Mouse (Mus musculus) megakaryocyte progenitor cell, adult 5-6 weeks (primary cell): ENCODE results near the gene Tmem256. TPM values are rescaled to one million over a fixed set of nuclear protein-coding genes. Genes with fewer than 3 reads are reported as not detected.

Experiments used
- ATAC-seq: replicated peaks from 2 replicates; pipeline ENCODE4 v1.8.0; 2016; ENCODE audit warnings: mild to moderate bottlenecking, moderate TSS enrichment, inconsistent platforms; ENCODE audit not compliant: poor library complexity
- total RNA-seq, 2 experiments: library from RNA; stranded (forward) in 1 of 2; stranded (reverse) in 1 of 2; fragments of 157-497, 149-512 nt in 1 of 2; fragments of 200-1000 nt in 1 of 2; gene quantifications; 2 replicates each; pipeline versions ENCODE4 v1.2.3 to v1.2.4; 2015 to 2017

Gene Tmem256
- total RNA-seq (2015), result 240 and 307 TPM in 2 replicates
- 174 and 238 TPM in 2 replicates for total RNA-seq (2017)

GRCm38 (mm10) chr11:69837952-69838713 is at the start of gene Tmem256:
Gene Tmem256, plus strand, starts transcription at chr11:69838514.
- ATAC-seq, result peak; percentile 76

GRCm38 (mm10) chr11:69789431-69789830 is 48.9 kb upstream of the Tmem256 start:
- ATAC-seq, result no peak

DNA sequence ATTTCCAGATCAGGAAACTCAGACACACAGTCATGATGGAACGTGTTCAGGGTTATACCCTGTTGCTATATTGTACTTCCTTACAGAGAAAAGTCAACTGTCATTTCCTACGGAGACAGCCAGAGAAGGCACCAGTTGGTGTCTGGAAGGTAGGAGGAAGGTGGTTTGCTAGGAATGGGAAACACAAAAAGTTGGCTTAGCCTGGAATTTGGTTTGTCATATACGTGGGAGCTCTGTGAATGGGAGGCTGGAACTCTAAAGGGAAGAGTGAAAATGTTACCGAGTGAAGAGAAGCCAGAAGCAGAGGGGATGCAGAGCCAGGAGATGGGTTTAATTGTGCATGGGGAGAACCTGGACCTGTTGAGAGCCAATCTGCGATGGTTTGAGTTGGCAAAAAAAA is 46.9 kb upstream of the Tmem256 start:
- no peak for ATAC-seq

DNA sequence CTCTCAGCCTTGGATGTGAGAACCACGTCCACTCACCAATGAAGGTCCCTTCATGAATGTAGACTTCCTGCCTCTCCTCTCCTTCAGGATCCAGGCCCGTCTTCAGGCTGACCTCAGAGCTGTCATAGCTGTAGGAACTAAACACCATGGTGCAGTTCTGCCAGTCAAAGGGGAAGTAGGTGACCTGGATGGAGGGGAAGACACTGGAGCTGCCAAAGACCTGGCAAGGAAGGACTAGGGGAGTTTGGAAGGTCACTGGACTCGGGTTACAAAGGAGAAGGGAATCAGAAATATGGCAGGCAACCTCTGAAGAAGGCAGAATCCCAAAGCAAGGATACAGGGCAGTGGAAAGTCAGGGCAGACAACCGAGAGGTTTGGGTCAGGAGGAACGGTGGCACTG is 44.9 kb upstream of the Tmem256 start:
- no peak for ATAC-seq

GRCm38 (mm10) chr11:69795168-69795982 is 42.9 kb upstream of the Tmem256 start, which contains the start of gene Chrnb1:
Gene Chrnb1, minus strand, starts transcription at chr11:69795943.
- peak; percentile 97 for ATAC-seq

- no peak for ATAC-seq
Measured at GRCm38 (mm10) chr11:69795983-69796435, 42.3 kb upstream of the Tmem256 start.

- no peak for ATAC-seq
Measured at GRCm38 (mm10) chr11:69797924-69798323, 40.4 kb upstream of the Tmem256 start.

DNA sequence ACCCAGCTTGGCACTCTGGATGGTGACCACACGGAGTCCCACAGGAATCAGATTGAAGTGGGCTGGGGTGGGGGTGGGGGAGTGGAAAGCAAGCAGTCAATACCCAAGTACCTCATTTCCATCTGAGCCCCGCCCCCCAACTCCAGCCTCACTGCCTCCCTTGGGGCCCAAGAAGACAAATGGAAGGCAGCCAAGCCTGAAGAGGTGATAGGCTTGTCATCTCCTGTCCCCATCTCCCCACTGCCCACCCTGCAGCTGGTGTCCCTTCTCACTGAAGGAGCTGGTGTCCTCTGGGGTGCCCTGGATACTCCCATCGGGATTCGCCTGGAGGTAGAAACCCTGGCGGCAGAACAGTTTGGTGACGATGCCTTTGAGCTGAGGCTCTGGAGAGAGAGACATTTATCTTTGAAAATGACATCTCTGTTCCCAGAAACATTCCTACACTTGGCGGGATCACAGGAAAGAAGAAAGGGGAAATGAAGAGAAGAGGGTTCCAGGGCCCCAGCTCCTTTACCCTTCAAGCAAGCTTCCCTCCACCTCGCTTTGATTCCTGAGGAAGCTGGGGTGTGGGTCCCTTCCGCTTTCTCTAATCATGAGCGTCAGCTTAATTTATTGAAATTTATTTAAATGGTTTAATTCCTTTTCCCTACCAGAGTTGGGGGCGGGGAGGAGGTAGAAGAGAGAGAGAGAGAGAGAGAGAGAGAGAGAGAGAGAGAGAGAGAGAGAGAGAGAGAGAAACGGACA is 38.7 kb upstream of the Tmem256 start:
- ATAC-seq, result no peak

GRCm38 (mm10) chr11:69800138-69800391 is 38.2 kb upstream of the Tmem256 start:
- ATAC-seq, result no peak

DNA sequence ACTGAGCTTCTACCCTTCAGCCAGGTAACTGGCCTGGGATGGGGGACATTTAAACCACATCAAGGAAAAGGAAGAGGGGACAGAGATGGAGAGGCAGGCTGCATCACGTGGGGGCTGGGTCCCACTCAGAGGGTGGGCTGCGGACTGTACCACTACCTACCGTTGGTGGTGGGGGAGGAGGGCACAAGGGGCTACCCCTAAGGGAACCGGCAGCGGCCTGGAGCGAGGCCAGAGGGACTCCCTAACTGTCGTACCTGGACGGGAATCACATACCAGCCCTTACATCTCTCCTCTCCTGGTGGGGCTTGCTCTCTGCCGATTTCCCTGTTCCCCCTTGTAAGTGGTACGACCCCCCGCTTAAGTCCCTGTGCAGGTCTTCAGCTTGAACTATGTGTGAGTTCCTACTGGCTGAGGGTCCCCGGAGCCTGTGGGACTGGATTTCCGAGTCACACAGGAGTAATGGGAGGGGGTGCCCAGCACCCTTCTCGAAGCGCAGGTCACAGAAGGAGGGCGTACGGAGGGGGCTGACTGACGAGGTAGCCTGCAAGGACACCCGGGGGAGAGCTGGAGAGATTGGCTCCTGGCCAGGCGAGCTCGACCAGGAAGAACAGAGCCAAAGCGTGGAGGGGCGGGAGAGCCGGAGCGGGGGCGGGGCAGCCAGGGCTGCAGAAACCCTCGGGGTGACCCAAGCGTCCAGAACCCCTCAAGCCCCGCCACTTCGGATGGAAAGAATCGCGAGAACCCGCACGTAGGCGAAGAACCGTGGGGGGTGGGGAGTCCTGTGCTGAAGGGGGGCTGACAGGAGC is 37.7 kb upstream of the Tmem256 start:
- no peak for ATAC-seq

GRCm38 (mm10) chr11:69801379-69801977 is 36.8 kb upstream of the Tmem256 start, which contains the start of gene Fgf11:
Gene Fgf11, minus strand, starts transcription at chr11:69801857.
- ATAC-seq, result no peak

GRCm38 (mm10) chr11:69802648-69803105 is 35.6 kb upstream of the Tmem256 start:
- peak; percentile 56 for ATAC-seq

DNA sequence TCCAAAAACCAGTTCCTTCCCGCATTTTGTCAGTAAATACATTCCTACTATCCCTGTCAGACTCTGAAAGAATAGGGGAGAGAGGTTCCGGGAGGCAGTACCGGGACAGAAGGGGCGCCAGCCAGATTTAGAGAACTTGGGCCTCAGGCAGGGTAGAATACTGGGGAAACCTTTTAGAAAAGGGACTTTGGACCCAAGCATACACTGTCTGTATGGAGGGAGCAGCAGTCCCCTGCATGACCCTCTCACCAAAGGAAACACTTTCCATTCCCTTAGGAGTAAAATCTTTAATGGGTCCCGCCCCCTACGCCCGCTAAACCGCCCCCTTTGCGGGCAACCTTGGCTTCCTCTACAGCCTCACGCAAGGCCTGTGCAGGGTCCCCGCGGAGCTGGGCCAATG is 35.0 kb upstream of the Tmem256 start:
- no peak for ATAC-seq

DNA sequence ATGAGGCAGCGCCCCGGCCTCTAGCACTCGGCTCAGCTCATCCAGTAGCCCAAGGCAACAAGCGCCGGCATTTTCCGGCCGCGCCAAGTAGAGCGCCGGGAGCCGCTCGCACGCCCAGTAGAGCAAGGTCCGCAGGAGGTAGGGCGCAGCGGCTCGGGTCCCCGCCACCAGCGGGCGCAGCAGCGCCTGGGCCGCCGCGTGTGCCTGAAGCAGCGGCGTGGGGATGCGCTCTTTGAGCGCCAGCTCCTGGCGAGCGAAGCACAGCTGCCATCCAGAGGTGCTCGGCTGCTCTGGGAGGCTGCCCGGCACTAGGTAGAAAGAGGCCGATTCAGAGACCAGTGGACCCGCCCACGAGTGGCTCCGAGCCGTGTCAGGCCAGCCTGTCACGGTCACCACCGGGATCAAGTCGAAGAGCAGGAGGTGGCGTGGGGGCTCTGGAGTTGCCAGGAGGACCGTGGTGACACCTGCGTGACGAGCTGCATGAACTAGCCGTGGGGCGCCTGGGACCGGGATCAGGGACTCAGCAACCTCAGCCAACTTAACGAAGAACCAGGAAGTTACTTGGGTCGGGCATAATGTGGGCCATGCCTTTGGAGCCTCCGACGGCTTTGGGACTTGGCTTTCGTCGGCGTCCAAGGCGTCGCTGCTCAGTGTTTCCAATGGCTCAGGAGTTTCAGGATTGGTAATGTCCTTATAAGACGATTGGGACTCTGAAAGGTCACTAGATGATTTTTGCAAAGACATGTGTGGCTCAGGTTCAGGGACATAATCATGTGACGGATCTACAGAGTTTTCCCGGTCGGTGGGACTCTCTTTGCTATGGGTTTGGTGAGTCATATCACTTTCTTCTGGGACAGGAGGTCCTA is 34.3 kb upstream of the Tmem256 start:
- ATAC-seq, result peak; percentile 79

DNA sequence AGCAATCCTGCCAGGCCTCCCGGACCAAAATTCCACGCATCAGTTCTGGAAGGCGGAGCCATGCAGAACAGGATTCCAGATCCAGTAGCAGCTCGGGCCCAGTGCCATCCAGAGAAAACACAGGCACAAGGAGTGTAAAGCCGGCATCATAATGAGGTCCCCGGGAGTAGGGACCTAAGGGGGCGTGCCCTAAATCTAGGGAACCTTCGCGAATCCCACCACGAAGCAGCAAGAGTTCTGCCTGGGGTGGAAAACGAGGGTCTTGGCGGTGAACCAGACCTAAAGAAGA is 33.7 kb upstream of the Tmem256 start:
- ATAC-seq, result no peak

DNA sequence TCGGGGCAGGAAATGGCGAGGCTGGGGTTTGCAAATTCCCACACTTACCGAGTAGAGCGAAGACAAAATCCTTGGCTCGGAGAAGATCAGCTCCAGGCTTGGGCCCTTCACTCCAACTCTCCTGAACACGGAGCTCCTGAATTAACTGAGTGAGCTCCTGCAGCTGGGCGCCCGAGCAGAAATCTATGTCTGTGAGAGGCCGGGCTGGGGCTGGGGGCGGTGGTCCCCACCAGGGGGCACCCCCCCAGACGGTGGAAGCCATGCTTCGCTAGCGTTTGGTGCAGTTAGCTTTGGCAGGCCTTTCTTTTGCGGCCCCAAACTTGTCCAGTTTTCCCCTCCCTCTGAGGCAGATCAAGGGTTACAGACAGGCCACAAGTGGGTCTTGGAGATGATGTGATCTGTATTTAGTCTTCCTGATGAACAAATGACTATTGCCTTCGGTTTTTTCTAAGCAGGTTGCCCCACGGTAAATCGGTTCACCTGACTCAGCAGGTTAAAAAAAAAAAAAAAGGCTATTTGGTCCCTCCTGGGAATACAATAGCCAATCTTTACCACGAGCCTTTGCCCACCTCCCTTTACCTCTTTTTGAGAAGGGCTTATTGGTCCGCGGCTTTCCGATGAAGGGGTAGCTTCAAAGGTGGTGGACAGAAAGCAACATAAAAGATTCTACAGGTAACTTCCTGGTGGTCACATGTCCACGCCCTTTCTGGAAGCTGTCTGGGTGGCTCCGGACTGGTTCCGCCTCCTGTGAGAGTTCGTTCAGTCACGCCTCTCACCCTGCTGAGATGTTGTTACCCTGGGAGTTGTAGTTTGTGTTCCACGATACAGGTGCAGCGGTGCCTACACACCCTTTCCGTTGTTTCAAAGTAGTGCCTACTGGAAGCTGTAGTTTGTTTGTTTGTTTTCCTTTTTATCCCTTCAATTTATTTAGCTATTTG is 33.1 kb upstream of the Tmem256 start, which contains the start of gene Tmem102:
Gene Tmem102 (minus strand): TSS at position 653 of the 938 bp plus-strand sequence.
- ATAC-seq, result no peak

- no peak for ATAC-seq
Measured at GRCm38 (mm10) chr11:69806378-69806777, 31.9 kb upstream of the Tmem256 start.

DNA sequence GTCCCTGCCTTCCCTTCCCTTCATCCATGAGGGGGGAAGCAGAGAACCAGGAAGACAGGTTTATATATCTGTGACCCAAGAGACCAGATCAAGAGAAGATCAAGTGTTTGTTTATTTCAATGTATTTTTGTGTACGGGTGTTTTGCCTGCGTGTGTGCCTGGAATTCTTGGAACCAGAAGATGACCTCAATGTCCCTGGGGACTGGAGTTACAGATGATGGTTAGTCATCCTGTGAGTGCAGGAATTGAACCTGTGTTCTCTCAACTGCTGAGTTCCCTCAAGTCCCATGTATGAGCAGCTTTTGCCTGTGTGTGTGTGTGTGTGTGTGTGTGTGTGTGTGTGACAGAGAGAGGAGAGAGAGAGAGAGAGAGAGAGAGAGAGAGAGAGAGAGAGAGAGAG is 30.7 kb upstream of the Tmem256 start:
- ATAC-seq, result no peak
